Mouse (Mus musculus) neutrophil, adult 5-6 weeks (primary cell): Measurements from ENCODE around the gene Uqcrh. TPM values are rescaled to one million over a fixed set of nuclear protein-coding genes. Genes with fewer than 3 reads are reported as not detected.

ENCODE experiments used
- total RNA-seq: library from RNA; stranded (forward); fragments of 200-1000 nt; gene quantifications from 2 replicates; pipeline ENCODE4 v1.2.3, GENCODE M21; 2017

Gene Uqcrh
- total RNA-seq, 1 experiment from 2014 or later = 251 TPM

Other genes starting within 250 kb of the Uqcrh start
- 16.5 and 20.5 TPM in 2 replicates for gene Mob3c, start 247.0 kb downstream of the Uqcrh start, total RNA-seq
- gene Mknk1, start 235.9 kb downstream of the Uqcrh start, total RNA-seq = 210 and 228 TPM in 2 replicates
- gene Kncn, start 190.7 kb downstream of the Uqcrh start, total RNA-seq = not detected in 2 replicates
- gene 6430628N08Rik, start 184.4 kb downstream of the Uqcrh start, total RNA-seq = 0.25 TPM in 1 of 2 replicates, not detected in the other
- gene Dmbx1, start 135.1 kb downstream of the Uqcrh start, total RNA-seq = not detected in 2 replicates
- 14.7 and 15.8 TPM in 2 replicates for gene Faah, start 57.1 kb downstream of the Uqcrh start, total RNA-seq
- gene Nsun4, start 21.2 kb downstream of the Uqcrh start, total RNA-seq = 30.7 and 49.6 TPM in 2 replicates
- 14.8 and 19.8 TPM in 2 replicates for gene Lrrc41, start 198 bp upstream of the Uqcrh start, total RNA-seq
- gene Rad54l, start 48.6 kb upstream of the Uqcrh start, total RNA-seq = 0.86 and 0.93 TPM in 2 replicates
- 21.2 and 24.2 TPM in 2 replicates for gene Pomgnt1, start 48.8 kb upstream of the Uqcrh start, total RNA-seq
- 0.37 and 0.58 TPM in 2 replicates for gene Lurap1, start 76.3 kb upstream of the Uqcrh start, total RNA-seq
- gene Tspan1, start 92.5 kb upstream of the Uqcrh start, total RNA-seq = 5.0 and 7.1 TPM in 2 replicates
- not detected in 2 replicates for gene 1700042G07Rik, start 98.3 kb upstream of the Uqcrh start, total RNA-seq
- gene Gm49337, start 98.3 kb upstream of the Uqcrh start, total RNA-seq = not detected in 2 replicates
- 0.70 and 1.6 TPM in 2 replicates for gene Pik3r3, start 146.5 kb upstream of the Uqcrh start, total RNA-seq